Mouse (Mus musculus): ENCODE data around the gene Cdc6.
"Not testable (repeated sequence)": the region's sequence is repeated elsewhere in the genome, so short reads cannot be mapped to it uniquely, and the experiment has no call there.

The Cdc6 gene

GRCm38 (mm10) chr11:98931513-98932292 lies 24.1 kb downstream of the Cdc6 start:
- DNase-seq (ENCODE audit: low read depth) = no peak

- DNase-seq (ENCODE audit: low read depth) = no peak
These were observed 24.9 kb downstream of the Cdc6 start for GRCm38 (mm10) chr11:98932293-98933091.

GRCm38 (mm10) chr11:98933151-98933550 lies 25.6 kb downstream of the Cdc6 start:
- no peak for DNase-seq (ENCODE audit: low read depth)

GRCm38 (mm10) chr11:98933847-98934246 lies 26.2 kb downstream of the Cdc6 start:
- DNase-seq (ENCODE audit: low read depth) = not testable (repeated sequence)

GRCm38 (mm10) chr11:98934367-98934766 lies 26.8 kb downstream of the Cdc6 start:
- DNase-seq (ENCODE audit: low read depth) = no peak

- DNase-seq (ENCODE audit: low read depth) = no peak
These were observed 27.5 kb downstream of the Cdc6 start for GRCm38 (mm10) chr11:98935123-98935522.

GRCm38 (mm10) chr11:98936170-98936569 lies 28.6 kb downstream of the Cdc6 start:
- DNase-seq (ENCODE audit: low read depth) = no peak

GRCm38 (mm10) chr11:98936606-98937409 lies 29.2 kb downstream of the Cdc6 start:
- DNase-seq (ENCODE audit: low read depth) = no peak

- no peak for DNase-seq (ENCODE audit: low read depth)
These were observed 29.9 kb downstream of the Cdc6 start for GRCm38 (mm10) chr11:98937410-98937913.

- DNase-seq (ENCODE audit: low read depth) = no peak
These were observed 30.5 kb downstream of the Cdc6 start for GRCm38 (mm10) chr11:98937914-98938694.

- no peak for DNase-seq (ENCODE audit: low read depth)
These were observed 31.1 kb downstream of the Cdc6 start for GRCm38 (mm10) chr11:98938701-98939083.

GRCm38 (mm10) chr11:98939084-98939952 lies 31.7 kb downstream of the Cdc6 start:
- DNase-seq (ENCODE audit: low read depth) = no peak

GRCm38 (mm10) chr11:98939953-98940641 lies 32.5 kb downstream of the Cdc6 start:
- DNase-seq (ENCODE audit: low read depth) = no peak

- DNase-seq (ENCODE audit: low read depth) = no peak
These were observed 33.2 kb downstream of the Cdc6 start for GRCm38 (mm10) chr11:98940776-98941175.

GRCm38 (mm10) chr11:98941341-98941825 lies 33.8 kb downstream of the Cdc6 start:
- no peak for DNase-seq (ENCODE audit: low read depth)

- peak; percentile 90 for DNase-seq (ENCODE audit: low read depth)
These were observed 34.4 kb downstream of the Cdc6 start for GRCm38 (mm10) chr11:98941826-98942550.

- no peak for DNase-seq (ENCODE audit: low read depth)
These were observed 34.9 kb downstream of the Cdc6 start for GRCm38 (mm10) chr11:98942555-98942922.

- DNase-seq (ENCODE audit: low read depth) = no peak
These were observed 35.5 kb downstream of the Cdc6 start for GRCm38 (mm10) chr11:98942923-98943641.

Measured in c-Kit-positive CD71-negative TER-119-negative erythroid progenitor cells, embryonic 14.5 days (primary cell).